Mouse (Mus musculus) testis, adult 2 months (tissue): ENCODE measurements around the gene Stard9. TPM values are rescaled to one million over a fixed set of nuclear protein-coding genes. Genes with fewer than 3 reads are reported as not detected.

Source experiments
- H3K27ac ChIP-seq: fragments of 200-500 bp; 2 replicates; pipeline ENCODE4 v1.5.1; 2012; ENCODE audit warnings: low read depth, low read length; ENCODE audit not compliant: control insufficient read depth, insufficient read depth
- H3K27me3 ChIP-seq: fragments of 200-500 bp; 2 replicates; pipeline ENCODE4 v1.6.1; 2012; ENCODE audit warnings: mild to moderate bottlenecking, low read length, moderate library complexity; ENCODE audit not compliant: control insufficient read depth, insufficient read depth
- H3K36me3 ChIP-seq: fragments of 200-500 bp; 2 replicates; pipeline ENCODE4 v1.6.1; 2012; ENCODE audit warnings: mild to moderate bottlenecking, low read length; ENCODE audit not compliant: control insufficient read depth, insufficient read depth
- H3K4me1 ChIP-seq: fragments of 200-500 bp; 2 replicates; pipeline ENCODE4 v1.6.1; 2012; ENCODE audit warnings: low read length; ENCODE audit not compliant: control insufficient read depth, insufficient read depth
- H3K4me3 ChIP-seq: fragments of 200-500 bp; 2 replicates; pipeline ENCODE4 v1.5.1; 2012; ENCODE audit warnings: low read depth, mild to moderate bottlenecking, low read length, moderate library complexity, mixed read lengths; ENCODE audit not compliant: control insufficient read depth
- CTCF ChIP-seq: fragments of 200-500 bp; IDR thresholded peaks from 2 replicates; pipeline ENCODE4 v1.5.1; 2012; ENCODE audit warnings: low read depth, mild to moderate bottlenecking, inconsistent platforms, low read length, moderate library complexity; ENCODE audit not compliant: control insufficient read depth, insufficient read depth, insufficient replicate concordance
- POLR2A ChIP-seq: fragments of 200-500 bp; IDR thresholded peaks from 2 replicates; pipeline ENCODE4 v1.6.1; 2012; ENCODE audit warnings: low read depth, mild to moderate bottlenecking, inconsistent platforms, low read length, moderate library complexity; ENCODE audit not compliant: control insufficient read depth
- polyA plus RNA-seq: library from polyadenylated mRNA; depleted of rRNA; stranded (reverse); fragments of >200 nt; gene quantifications from 2 replicates; pipeline ENCODE4 v1.2.3, GENCODE M21; 2012

The Stard9 gene
- polyA plus RNA-seq, 1 experiment, result 26.9 TPM

GRCm38 (mm10) chr2:120723621-120724020 lies 94.7 kb downstream of the Stard9 start:
- peaks cover 8% of the 10 kb centered on the region for H3K36me3 ChIP-seq
- no peak for TF ChIP-seq CTCF
- TF ChIP-seq POLR2A, result no peak
- H3K4me1 ChIP-seq, result no peaks in the 10 kb centered on the region; the same call in 1 of the 2 replicates
- no peaks in the 10 kb centered on the region for H3K27me3 ChIP-seq
- no peak overlapping the region for H3K27ac ChIP-seq
- no peak overlapping the region for H3K4me3 ChIP-seq

DNA sequence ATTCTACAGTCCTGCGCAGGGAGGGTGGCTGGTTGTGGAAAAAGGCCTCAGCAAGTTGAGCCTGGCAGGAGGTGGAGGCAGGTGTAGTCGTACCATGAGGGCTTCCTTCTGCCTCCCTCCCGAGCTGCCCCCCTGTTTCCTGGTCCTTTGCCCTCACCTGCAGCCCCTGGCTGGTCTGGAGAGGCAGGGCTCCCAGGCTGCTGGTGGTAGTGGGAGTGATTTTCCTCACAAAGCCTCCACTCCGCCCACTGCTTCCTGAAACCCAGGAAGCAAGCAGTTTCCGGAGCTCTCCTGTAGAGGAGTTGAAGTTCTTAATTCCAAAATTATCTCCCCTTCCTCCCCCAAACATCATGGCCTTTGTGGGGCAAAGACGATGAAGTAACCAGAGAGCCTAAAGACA lies 95.3 kb downstream of the Stard9 start:
- H3K4me1 ChIP-seq, result no peaks in the 10 kb centered on the region; the same call in 1 of the 2 replicates
- peaks cover 6% of the 10 kb centered on the region for H3K36me3 ChIP-seq
- H3K4me3 ChIP-seq, result no peak overlapping the region
- no peaks in the 10 kb centered on the region for H3K27me3 ChIP-seq
- TF ChIP-seq POLR2A (no peak), CTCF (no peak)
- H3K27ac ChIP-seq, result no peak overlapping the region

GRCm38 (mm10) chr2:120729775-120730585 lies 101.1 kb downstream of the Stard9 start:
- TF ChIP-seq POLR2A (no peak), CTCF (no peak)
- Histone ChIP-seq H3K4me3 (peak overlapping the region; percentile 91), H3K36me3 (peaks cover 1% of the 10 kb centered on the region), H3K4me1 (peaks cover 10% of the 10 kb centered on the region), H3K27ac (peak overlapping the region; percentile 93), H3K27me3 (no peaks in the 10 kb centered on the region)

DNA sequence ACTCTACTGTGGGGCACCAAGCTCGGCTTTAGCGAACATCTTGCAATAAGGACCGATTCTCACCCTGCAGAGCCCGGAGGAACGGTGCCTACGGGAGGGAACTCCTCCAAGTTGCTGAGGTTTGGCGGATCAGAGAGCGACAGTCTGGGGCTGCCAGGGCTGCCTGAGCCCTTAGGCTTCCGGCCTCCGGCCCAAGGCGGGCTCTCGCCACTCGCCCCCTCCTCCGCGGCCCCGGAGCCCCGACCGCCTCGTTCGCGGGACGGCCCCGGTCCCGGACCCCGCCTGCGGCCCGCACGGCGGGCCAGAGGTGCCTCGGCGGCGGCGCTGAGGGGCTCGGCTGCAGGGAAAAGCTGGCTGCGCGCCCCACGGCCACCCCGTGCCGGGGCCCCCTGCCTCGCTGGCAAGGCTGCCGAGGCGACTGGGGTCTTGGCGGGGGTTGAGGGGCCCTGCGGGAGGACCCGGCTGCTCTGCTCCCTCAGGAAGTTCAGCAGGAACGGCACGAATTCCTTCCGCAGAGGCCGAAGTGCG lies 101.8 kb downstream of the Stard9 start:
- H3K4me1 ChIP-seq, result peaks cover 10% of the 10 kb centered on the region
- peak overlapping the region; percentile 91 for H3K4me3 ChIP-seq
- TF ChIP-seq POLR2A (no peak), CTCF (no peak)
- no peaks in the 10 kb centered on the region; the same call in none of the 2 replicates for H3K36me3 ChIP-seq
- no peaks in the 10 kb centered on the region for H3K27me3 ChIP-seq
- H3K27ac ChIP-seq, result peak overlapping the region; percentile 93

GRCm38 (mm10) chr2:120731167-120731862 lies 102.4 kb downstream of the Stard9 start:
- Histone ChIP-seq H3K4me3 (peak overlapping the region; percentile 91), H3K36me3 (no peaks in the 10 kb centered on the region; the same call in none of the 2 replicates), H3K27me3 (no peaks in the 10 kb centered on the region), H3K4me1 (peaks cover 10% of the 10 kb centered on the region), H3K27ac (peak overlapping the region; percentile 97)
- no peak for TF ChIP-seq CTCF
- TF ChIP-seq POLR2A, result peak; percentile 93

GRCm38 (mm10) chr2:120731877-120732530 lies 103.1 kb downstream of the Stard9 start:
- TF ChIP-seq CTCF (no peak), POLR2A (no peak)
- Histone ChIP-seq H3K36me3 (no peaks in the 10 kb centered on the region; the same call in none of the 2 replicates), H3K4me1 (peaks cover 10% of the 10 kb centered on the region), H3K4me3 (peak overlapping the region; percentile 91), H3K27ac (peak overlapping the region; percentile 97), H3K27me3 (no peaks in the 10 kb centered on the region)

GRCm38 (mm10) chr2:120745496-120745895 lies 116.6 kb downstream of the Stard9 start:
- Histone ChIP-seq H3K4me3 (no peak overlapping the region), H3K27ac (no peak overlapping the region), H3K27me3 (no peaks in the 10 kb centered on the region), H3K4me1 (no peaks in the 10 kb centered on the region; the same call in 1 of the 2 replicates), H3K36me3 (peaks cover 4% of the 10 kb centered on the region)
- TF ChIP-seq POLR2A (no peak), CTCF (no peak)
